10 mouse cellular contexts compared by ENCODE assay signal in the genomic region with DNA sequence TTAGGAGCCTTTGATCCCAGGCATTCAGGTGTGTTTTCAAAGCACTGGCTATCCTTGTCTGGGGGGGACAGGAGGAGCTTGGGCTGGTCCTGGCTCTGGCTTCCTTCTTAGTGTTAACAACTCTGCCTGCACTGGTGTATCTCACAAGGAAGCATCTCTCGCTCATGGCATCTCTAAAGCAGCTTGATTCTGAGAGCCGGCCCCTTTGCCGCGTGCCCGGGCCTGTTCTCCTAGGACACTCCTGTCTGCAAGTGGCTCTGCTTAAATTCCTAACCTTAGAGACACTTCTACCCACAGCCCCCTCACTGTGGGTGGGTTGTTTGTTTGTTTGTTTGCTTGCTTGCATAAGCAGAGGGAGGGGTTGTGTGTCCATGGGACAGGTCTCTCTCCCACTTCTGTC. TPM values are rescaled to one million over a fixed set of nuclear protein-coding genes. Genes with fewer than 3 reads are reported as not detected.
DNase-seq lines count a peak whose midpoint lies in the region; ATAC-seq and TF ChIP-seq lines count a peak whose summit lies in the region.
"Had no signal": no experiment of that assay in that cellular context is flagged by ENCODE, and none has a peak within 500 bp of the region (broad histone marks: within the 10 kb centered on the region; RNA-seq: fewer than 3 reads in every experiment).

No protein-coding gene starts in this region.

- no peak overlapping the region for H3K9ac ChIP-seq in intestine, embryonic 15.5 days
- H3K9ac ChIP-seq in intestine, postnatal 0 days (ENCODE audit: low read depth, low read length), result no peak overlapping the region
- H3K9ac ChIP-seq in limb, embryonic 11.5 days (ENCODE audit: low read length), result peak overlapping the region; percentile 2; the same call in 1 of the 2 replicates

- H3K27ac ChIP-seq in intestine, embryonic 15.5 days, result 0 out of 2 replicates have a peak overlapping the region, but pooled peaks have one; percentile 13
- no peak overlapping the region; the same call in 1 of the 2 replicates for H3K27ac ChIP-seq in intestine, postnatal 0 days (ENCODE audit: low read depth, low read length)
- peak overlapping the region; percentile 89; the same call in 1 of the 2 replicates for H3K27ac ChIP-seq in limb, embryonic 11.5 days (replicated peaks; ENCODE audit: low read depth, low read length)

- ATAC-seq in intestine, embryonic 15.5 days, result no peak
- ATAC-seq in intestine, postnatal 0 days, result no peak
- ATAC-seq in limb, embryonic 11.5 days (ENCODE audit: insufficient number of reproducible peaks, low FRiP score, low TSS enrichment, low read depth), result no peak
- no peak for ATAC-seq in CD4-positive, CD25-positive, alpha-beta regulatory T cell, adult 4 months
- no peak for ATAC-seq in megakaryocyte, adult 5-6 weeks (ENCODE audit: poor library complexity, severe bottlenecking)

- H3K9me3 ChIP-seq in intestine, embryonic 15.5 days, result no peaks in the 10 kb centered on the region
- H3K9me3 ChIP-seq in intestine, postnatal 0 days (ENCODE audit: control insufficient read depth), result no peaks in the 10 kb centered on the region
- no peaks in the 10 kb centered on the region for H3K9me3 ChIP-seq in limb, embryonic 11.5 days (ENCODE audit: control insufficient read depth, low read length)

- peaks cover 12% of the 10 kb centered on the region; the same call in 1 of the 2 replicates for H3K36me3 ChIP-seq in intestine, embryonic 15.5 days
- peaks cover 36% of the 10 kb centered on the region; the same call in 1 of the 2 replicates for H3K36me3 ChIP-seq in intestine, postnatal 0 days (ENCODE audit: control insufficient read depth, insufficient read depth)
- peaks cover 4% of the 10 kb centered on the region; the same call in 1 of the 2 replicates for H3K36me3 ChIP-seq in limb, embryonic 11.5 days (ENCODE audit: control insufficient read depth, insufficient read depth, low read length)

- WGBS in intestine, embryonic 15.5 days, result 43% methylated on average over 5 of the region's 5 CpGs
- WGBS in intestine, postnatal 0 days, result 55% methylated on average over 5 of the region's 5 CpGs
- 14% methylated on average over 5 of the region's 5 CpGs for WGBS in limb, embryonic 11.5 days

- H3K27me3 ChIP-seq in intestine, embryonic 15.5 days (replicated peaks), result no peaks in the 10 kb centered on the region
- H3K27me3 ChIP-seq in intestine, postnatal 0 days (replicated peaks; ENCODE audit: control insufficient read depth, insufficient read depth, low read length), result no peaks in the 10 kb centered on the region
- no peaks in the 10 kb centered on the region for H3K27me3 ChIP-seq in limb, embryonic 11.5 days (ENCODE audit: control insufficient read depth, insufficient read depth, low read length)

- no peak for TF ChIP-seq CTCF in intestine, postnatal 0 days (IDR thresholded peaks at IDR 0.05; ENCODE audit: low read depth)

- H3K4me3 ChIP-seq in intestine, embryonic 15.5 days (replicated peaks), result no peak overlapping the region
- no peak overlapping the region for H3K4me3 ChIP-seq in intestine, postnatal 0 days (ENCODE audit: low read depth, low read length)
- no peak overlapping the region for H3K4me3 ChIP-seq in limb, embryonic 11.5 days (ENCODE audit: low read depth, low read length)

- peak; percentile 51 for DNase-seq in urinary bladder, postnatal 14 days (ENCODE audit: low spot score)
- DNase-seq in urinary bladder, adult 18-20 months (ENCODE audit: low spot score in 2 of 2), result no peak
- DNase-seq in limb, embryonic 11.5 days (ENCODE audit: low spot score), result no peak
- no peak for DNase-seq in frontal cortex, adult 2 months (ENCODE audit: extremely low spot score in 1 of 2, low spot score in 1 of 2)
- DNase-seq: cerebellum, adult 8-10 months; lung, adult 2 months had no signal

- peaks cover 61% of the 10 kb centered on the region for H3K4me1 ChIP-seq in intestine, embryonic 15.5 days (replicated peaks)
- H3K4me1 ChIP-seq in intestine, postnatal 0 days (replicated peaks; ENCODE audit: control insufficient read depth, insufficient read depth, low read length), result no peaks in the 10 kb centered on the region
- H3K4me1 ChIP-seq in limb, embryonic 11.5 days (ENCODE audit: control insufficient read depth, insufficient read depth, low read length), result peaks cover 62% of the 10 kb centered on the region

- no peak overlapping the region for H3K4me2 ChIP-seq in intestine, embryonic 15.5 days (replicated peaks)
- H3K4me2 ChIP-seq in intestine, postnatal 0 days (replicated peaks; ENCODE audit: low read depth), result no peak overlapping the region
- H3K4me2 ChIP-seq in limb, embryonic 11.5 days (ENCODE audit: low read depth, severe bottlenecking), result peak overlapping the region; percentile 19; the same call in 1 of the 2 replicates

RNA-seq across cellular contexts. Expression of a gene that starts 5.6 kb away (rescaled TPM):
- polyA plus RNA-seq in intestine, embryonic 15.5 days (2015; fragmentation: Nextera tagmentation; extraction: Ambion mirVana), result 163 and 170 TPM in 2 replicates
- polyA plus RNA-seq in intestine, postnatal 0 days (2015; fragmentation: Nextera tagmentation; extraction: Ambion mirVana), result 127 and 131 TPM in 2 replicates
- polyA plus RNA-seq in limb, embryonic 11.5 days (2014; fragmentation: Nextera tagmentation; extraction: Ambion mirVana), result 126 and 127 TPM in 2 replicates
- 34.0 and 37.4 TPM in 2 replicates for polyA plus RNA-seq in frontal cortex, adult 2 months (2012; rRNA removed)
- polyA plus RNA-seq in CD4-positive, CD25-positive, alpha-beta regulatory T cell, adult 4 months (2017; shearing (Covaris generic)), result 100 to 1,000 TPM; 152 to 156 TPM
- 84.6 and 95.8 TPM in 2 replicates for total RNA-seq in megakaryocyte, adult 5-6 weeks (2015)
- total RNA-seq in megakaryocyte, adult 5-6 weeks (2017), result 67.0 and 71.5 TPM in 2 replicates

RNA-seq across cellular contexts. Expression of a gene that starts 5.8 kb away (rescaled TPM):
- 42.0 and 45.4 TPM in 2 replicates for polyA plus RNA-seq in intestine, embryonic 15.5 days (2015; fragmentation: Nextera tagmentation; extraction: Ambion mirVana)
- 13.5 and 14.5 TPM in 2 replicates for polyA plus RNA-seq in intestine, postnatal 0 days (2015; fragmentation: Nextera tagmentation; extraction: Ambion mirVana)
- 44.3 and 47.8 TPM in 2 replicates for polyA plus RNA-seq in limb, embryonic 11.5 days (2014; fragmentation: Nextera tagmentation; extraction: Ambion mirVana)
- polyA plus RNA-seq in frontal cortex, adult 2 months (2012; rRNA removed), result 111 and 130 TPM in 2 replicates
- 10 to 100 TPM; 26.8 to 34.4 TPM for polyA plus RNA-seq in CD4-positive, CD25-positive, alpha-beta regulatory T cell, adult 4 months (2017; shearing (Covaris generic))
- 6.3 and 7.2 TPM in 2 replicates for total RNA-seq in megakaryocyte, adult 5-6 weeks (2015)
- total RNA-seq in megakaryocyte, adult 5-6 weeks (2017), result 21.0 and 21.6 TPM in 2 replicates

RNA-seq across cellular contexts. Expression of a gene that starts 13.3 kb away (rescaled TPM):
- polyA plus RNA-seq in intestine, embryonic 15.5 days (2015; fragmentation: Nextera tagmentation; extraction: Ambion mirVana), result 34.2 and 35.8 TPM in 2 replicates
- 9.0 TPM in 2 replicates for polyA plus RNA-seq in intestine, postnatal 0 days (2015; fragmentation: Nextera tagmentation; extraction: Ambion mirVana)
- polyA plus RNA-seq in limb, embryonic 11.5 days (2014; fragmentation: Nextera tagmentation; extraction: Ambion mirVana), result 7.4 and 12.8 TPM in 2 replicates
- polyA plus RNA-seq in frontal cortex, adult 2 months (2012; rRNA removed), result 65.0 and 73.7 TPM in 2 replicates
- polyA plus RNA-seq in CD4-positive, CD25-positive, alpha-beta regulatory T cell, adult 4 months (2017; shearing (Covaris generic)), result not detected
- total RNA-seq in megakaryocyte, adult 5-6 weeks (2015), result 0.25 and 0.83 TPM in 2 replicates
- total RNA-seq in megakaryocyte, adult 5-6 weeks (2017), result 1.4 TPM in 1 of 2 replicates, not detected in the other

RNA-seq across cellular contexts. Expression of a gene that starts 19.1 kb away (rescaled TPM):
- polyA plus RNA-seq in intestine, embryonic 15.5 days (2015; fragmentation: Nextera tagmentation; extraction: Ambion mirVana), result 31.3 and 41.7 TPM in 2 replicates
- polyA plus RNA-seq in intestine, postnatal 0 days (2015; fragmentation: Nextera tagmentation; extraction: Ambion mirVana), result 81.1 and 88.6 TPM in 2 replicates
- polyA plus RNA-seq in limb, embryonic 11.5 days (2014; fragmentation: Nextera tagmentation; extraction: Ambion mirVana), result 12.4 and 16.5 TPM in 2 replicates
- polyA plus RNA-seq in frontal cortex, adult 2 months (2012; rRNA removed), result 24.2 and 25.6 TPM in 2 replicates
- 10 to 100 TPM; 15.1 to 17.4 TPM for polyA plus RNA-seq in CD4-positive, CD25-positive, alpha-beta regulatory T cell, adult 4 months (2017; shearing (Covaris generic))
- 24.9 and 30.0 TPM in 2 replicates for total RNA-seq in megakaryocyte, adult 5-6 weeks (2015)
- total RNA-seq in megakaryocyte, adult 5-6 weeks (2017), result 20.0 and 25.0 TPM in 2 replicates

RNA-seq across cellular contexts. Expression of a gene that starts 23.9 kb away (rescaled TPM):
- polyA plus RNA-seq in intestine, embryonic 15.5 days (2015; fragmentation: Nextera tagmentation; extraction: Ambion mirVana), result 0.79 and 2.4 TPM in 2 replicates
- 1.2 and 1.6 TPM in 2 replicates for polyA plus RNA-seq in intestine, postnatal 0 days (2015; fragmentation: Nextera tagmentation; extraction: Ambion mirVana)
- polyA plus RNA-seq in limb, embryonic 11.5 days (2014; fragmentation: Nextera tagmentation; extraction: Ambion mirVana), result 6.7 and 7.4 TPM in 2 replicates
- polyA plus RNA-seq in frontal cortex, adult 2 months (2012; rRNA removed), result 5.0 and 17.1 TPM in 2 replicates
- polyA plus RNA-seq in CD4-positive, CD25-positive, alpha-beta regulatory T cell, adult 4 months (2017; shearing (Covaris generic)), result not detected
- total RNA-seq in megakaryocyte, adult 5-6 weeks (2015), result 7.6 and 8.5 TPM in 2 replicates
- 1.7 and 8.9 TPM in 2 replicates for total RNA-seq in megakaryocyte, adult 5-6 weeks (2017)
